Mouse (Mus musculus): ENCODE results near the gene Lactb.

DNA sequence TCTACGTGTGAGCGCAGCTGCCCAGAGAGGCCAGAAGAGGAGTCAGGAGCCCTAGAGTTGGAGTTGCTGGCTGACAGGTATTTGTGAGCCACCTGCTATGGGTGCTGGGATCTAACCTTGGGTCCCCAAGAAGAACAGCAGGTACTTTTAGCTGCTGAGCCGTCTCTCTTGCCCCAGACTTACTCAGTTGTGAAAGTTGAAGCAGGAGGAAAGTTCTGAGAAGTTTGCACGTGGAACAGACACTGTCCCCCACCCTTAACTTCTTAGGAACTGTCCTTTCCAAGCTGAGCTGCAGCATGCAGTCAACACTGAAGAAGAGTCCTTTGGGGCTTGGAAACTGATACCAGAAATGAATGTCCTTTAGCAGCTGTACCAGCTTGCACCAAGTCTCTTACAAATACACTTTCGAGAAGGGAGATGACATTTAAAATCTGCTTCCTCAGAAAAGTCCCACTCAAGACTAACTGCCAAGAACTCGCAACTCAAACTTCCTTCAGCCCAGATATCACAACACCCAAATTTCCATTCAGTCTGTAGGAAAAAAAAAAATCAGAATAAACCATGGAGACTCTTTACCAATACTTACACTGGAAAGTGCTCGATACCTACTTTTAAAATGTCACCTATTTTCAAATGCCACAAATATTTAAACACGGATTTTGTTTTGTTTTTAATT is 57.9 kb downstream of the Lactb start:
- TF ChIP-seq CTCF (IDR thresholded peaks at IDR 0.05; ENCODE audit: low read depth, low read length), result no peak
- no peak for TF ChIP-seq TAL1 (conservative IDR thresholded peaks at IDR 0.05; ENCODE audit: low read depth, low read length)
- TF ChIP-seq POLR2AphosphoS5 (IDR thresholded peaks at IDR 0.05; ENCODE audit: insufficient replicate concordance, low read depth, low read length), result no peak
- no peak for TF ChIP-seq GATA2 (IDR thresholded peaks at IDR 0.05; ENCODE audit: borderline replicate concordance, low read depth, low read length)

Data from G1E (cell line).